Mouse (Mus musculus) hindbrain, postnatal 0 days (tissue): Measurements from ENCODE around the gene 3100002H09Rik. TPM values are rescaled to one million over a fixed set of nuclear protein-coding genes. Genes with fewer than 3 reads are reported as not detected.

Experiments used
- ATAC-seq: fragments of 200-750 bp; cut with Nextera tagmentation; 2 replicates; pipeline ENCODE4 v1.8.0; 2017; ENCODE audit warnings: mild to moderate bottlenecking, moderate TSS enrichment, moderate library complexity
- DNase-seq: peaks from one replicate; pipeline ENCODE4 v3.0.0-alpha.2; 2015; ENCODE audit warnings: low spot score
- H3K27ac ChIP-seq: fragments of 300-500 bp; sonication (generic); 2 replicates; pipeline ENCODE4 v1.5.1; 2014; ENCODE audit warnings: mild to moderate bottlenecking
- H3K27me3 ChIP-seq: fragments of 300-500 bp; sonication (generic); 2 replicates; pipeline ENCODE4 v1.6.1; 2014; ENCODE audit warnings: low read length, mixed read lengths; ENCODE audit not compliant: insufficient read depth
- H3K36me3 ChIP-seq: fragments of 300-500 bp; sonication (generic); 2 replicates; pipeline ENCODE4 v1.6.1; 2014; ENCODE audit warnings: low read length, mixed read lengths; ENCODE audit not compliant: insufficient read depth
- H3K4me1 ChIP-seq: fragments of 300-500 bp; sonication (generic); 2 replicates; pipeline ENCODE4 v1.6.1; 2014; ENCODE audit warnings: antibody characterized with exemption, low read length, mixed read lengths; ENCODE audit not compliant: insufficient read depth
- H3K4me2 ChIP-seq: fragments of 300-500 bp; sonication (generic); 2 replicates; pipeline ENCODE4 v1.6.1; 2014; ENCODE audit warnings: low read depth, mild to moderate bottlenecking, low read length, moderate library complexity, mixed read lengths
- H3K4me3 ChIP-seq: fragments of 300-500 bp; sonication (generic); 2 replicates; pipeline ENCODE4 v1.5.1; 2014; ENCODE audit warnings: low read length
- H3K9ac ChIP-seq: fragments of 300-500 bp; sonication (generic); replicated peaks from 2 replicates; pipeline ENCODE4 v1.6.1; 2014; ENCODE audit warnings: mild to moderate bottlenecking, low read length, moderate library complexity, mixed read lengths
- H3K9me3 ChIP-seq: fragments of 300-500 bp; sonication (generic); 2 replicates; pipeline ENCODE4 v1.6.1; 2016; ENCODE audit warnings: low read length, mixed read lengths
- CTCF ChIP-seq: IDR thresholded peaks from 2 replicates; pipeline ENCODE4 v1.5.1; 2016; ENCODE audit warnings: antibody characterized with exemption, control low read depth, low read depth
- WGBS: fragments of 180-500 bp; shearing (Covaris S2); extraction: QIAGEN DNeasy Blood & Tissue Kit; methylation state at CpG from one replicate; pipeline ENCODE4 v1.1.7; 2014; 5-methylcytosine and 5-hydroxymethylcytosine counted together
- polyA plus RNA-seq: library from polyadenylated mRNA; unstranded; fragments of >200 nt; fragmentation: Nextera tagmentation; extraction: Ambion mirVana; gene quantifications from 2 replicates; pipeline ENCODE4 v1.2.1, GENCODE M21; 2015
- total RNA-seq: library from RNA; depleted of rRNA; stranded (reverse); fragments of >200 nt; gene quantifications from 2 replicates; pipeline ENCODE4 v1.2.3, GENCODE M21; 2014; rRNA removed

The 3100002H09Rik gene
- total and polyA plus RNA-seq, 2 experiments from 2014 or later = 0.23 to 0.26 TPM

- H3K27ac ChIP-seq = no peak overlapping the region
- WGBS = 37% methylated on average over 7 of the region's 7 CpGs
- no peak overlapping the region for H3K9ac ChIP-seq
- no peaks in the 10 kb centered on the region for H3K36me3 ChIP-seq
- no peak for TF ChIP-seq CTCF
- no peak overlapping the region for H3K4me2 ChIP-seq
- H3K9me3 ChIP-seq = no peaks in the 10 kb centered on the region
- DNase-seq (no peak), ATAC-seq (no peak)
- no peak overlapping the region for H3K4me3 ChIP-seq
- H3K27me3 ChIP-seq = peaks cover 14% of the 10 kb centered on the region
- no peaks in the 10 kb centered on the region for H3K4me1 ChIP-seq
Observed at GRCm38 (mm10) chr4:124569661-124570060, 40.9 kb downstream of the 3100002H09Rik start.

- TF ChIP-seq CTCF = no peak
- no peaks in the 10 kb centered on the region for H3K27me3 ChIP-seq
- H3K4me3 ChIP-seq = no peak overlapping the region
- H3K9ac ChIP-seq = no peak overlapping the region
- no peak overlapping the region for H3K27ac ChIP-seq
- no peak overlapping the region for H3K4me2 ChIP-seq
- WGBS = 61% methylated on average over 2 of the region's 2 CpGs
- ATAC-seq = no peak
- H3K36me3 ChIP-seq = no peaks in the 10 kb centered on the region
- peaks cover 7% of the 10 kb centered on the region; the same call in 1 of the 2 replicates for H3K4me1 ChIP-seq
- H3K9me3 ChIP-seq = no peaks in the 10 kb centered on the region
- DNase-seq = no peak
Observed at GRCm38 (mm10) chr4:124563371-124563770, 47.2 kb downstream of the 3100002H09Rik start.

GRCm38 (mm10) chr4:124562721-124563120 is 47.9 kb downstream of the 3100002H09Rik start:
- no peaks in the 10 kb centered on the region for H3K27me3 ChIP-seq
- no peak overlapping the region for H3K27ac ChIP-seq
- H3K36me3 ChIP-seq = no peaks in the 10 kb centered on the region
- H3K4me3 ChIP-seq = no peak overlapping the region
- peaks cover 7% of the 10 kb centered on the region; the same call in 1 of the 2 replicates for H3K4me1 ChIP-seq
- no peak overlapping the region for H3K4me2 ChIP-seq
- H3K9me3 ChIP-seq = no peaks in the 10 kb centered on the region
- peak; percentile 76 for DNase-seq
- 35% methylated on average over 7 of the region's 7 CpGs for WGBS
- H3K9ac ChIP-seq = no peak overlapping the region
- TF ChIP-seq CTCF = peak; percentile 67
- ATAC-seq = peak; percentile 81

Other genes with a start within 250 kb of the 3100002H09Rik start
- gene Pou3f1, start 46.0 kb upstream of the 3100002H09Rik start, total RNA-seq = 4.8 and 7.0 TPM in 2 replicates
- gene Pou3f1, start 46.0 kb upstream of the 3100002H09Rik start, polyA plus RNA-seq = 4.1 and 6.3 TPM in 2 replicates
- 4.0 and 9.0 TPM in 2 replicates for gene Utp11, start 82.8 kb upstream of the 3100002H09Rik start, total RNA-seq
- 31.2 and 39.0 TPM in 2 replicates for gene Utp11, start 82.8 kb upstream of the 3100002H09Rik start, polyA plus RNA-seq
- 7.1 and 7.3 TPM in 2 replicates for gene Fhl3, start 89.9 kb upstream of the 3100002H09Rik start, total RNA-seq
- gene Fhl3, start 89.9 kb upstream of the 3100002H09Rik start, polyA plus RNA-seq = 2.5 and 3.1 TPM in 2 replicates
- 18.7 and 33.0 TPM in 2 replicates for gene Sf3a3, start 104.0 kb upstream of the 3100002H09Rik start, total RNA-seq
- gene Sf3a3, start 104.0 kb upstream of the 3100002H09Rik start, polyA plus RNA-seq = 79.7 and 87.9 TPM in 2 replicates
- 15.9 and 16.0 TPM in 2 replicates for gene Inpp5b, start 131.0 kb upstream of the 3100002H09Rik start, total RNA-seq
- gene Inpp5b, start 131.0 kb upstream of the 3100002H09Rik start, polyA plus RNA-seq = 14.9 and 15.4 TPM in 2 replicates
- 7.7 and 17.3 TPM in 2 replicates for gene Mtf1, start 191.3 kb upstream of the 3100002H09Rik start, total RNA-seq
- gene Mtf1, start 191.3 kb upstream of the 3100002H09Rik start, polyA plus RNA-seq = 23.4 and 24.7 TPM in 2 replicates
- 52.9 and 76.1 TPM in 2 replicates for gene Yrdc, start 239.9 kb upstream of the 3100002H09Rik start, total RNA-seq
- gene Yrdc, start 239.9 kb upstream of the 3100002H09Rik start, polyA plus RNA-seq = 47.0 and 52.9 TPM in 2 replicates
- gene 1110065P20Rik, start 240.4 kb upstream of the 3100002H09Rik start, total RNA-seq = 206 and 212 TPM in 2 replicates
- 143 and 152 TPM in 2 replicates for gene 1110065P20Rik, start 240.4 kb upstream of the 3100002H09Rik start, polyA plus RNA-seq